Mouse (Mus musculus): ENCODE measurements at regions not wholly inside any gene's neighbourhood (a gene's known extent, or its start where the extent isn't known, plus 50 kb on each side); places are given as distances from the start of the nearest gene placed in this dataset.

- TF ChIP-seq POLR2A (IDR thresholded peaks at IDR 0.05; ENCODE audit: insufficient read depth, low read depth, low read length) (no peak), CTCF (IDR thresholded peaks at IDR 0.05) (no peak), EP300 (IDR thresholded peaks at IDR 0.05; ENCODE audit: insufficient read depth, low read depth, low read length) (no peak)
These were observed 214.6 kb upstream of the Sesn3 start for GRCm38 (mm10) chr9:14060257-14060656.

All from heart, adult 2 months (tissue).